Mouse (Mus musculus) megakaryocyte, embryonic 14.5 days (primary cell): ENCODE data around the gene Gfod1.

Source experiments
- FLI1 ChIP-seq: IDR thresholded peaks from 2 replicates; pipeline ENCODE4 v1.6.1; 2012; ENCODE audit warnings: low read length, inconsistent platforms, mixed read lengths
- GATA1 ChIP-seq: IDR thresholded peaks from 3 replicates; pipeline ENCODE4 v1.6.1; 2012; ENCODE audit warnings: mixed read lengths, low read length, inconsistent platforms, borderline replicate concordance

DNA sequence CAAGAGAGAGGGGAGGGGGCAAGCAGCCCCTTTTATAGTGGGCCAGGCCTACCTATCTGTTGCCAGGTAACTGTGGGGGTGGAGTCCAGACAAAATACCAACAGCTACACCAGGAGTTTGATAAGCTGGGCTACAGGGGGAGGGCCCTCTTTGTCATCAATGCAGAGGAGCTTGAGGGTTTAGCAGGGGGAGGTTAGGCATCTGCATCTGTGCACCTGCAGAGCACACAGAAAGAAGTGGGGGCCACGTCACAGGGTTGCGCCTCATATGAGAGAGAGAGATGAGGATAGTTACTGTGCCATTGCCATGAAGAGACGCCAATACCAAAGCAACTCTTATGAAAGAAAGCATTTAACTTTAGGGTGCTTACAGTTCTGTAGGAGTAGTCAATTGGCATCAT lies 127.3 kb downstream of the Gfod1 start:
- TF ChIP-seq GATA1, result no peak
- no peak for TF ChIP-seq FLI1
